Mouse (Mus musculus): Measurements from ENCODE around the gene Trabd. TPM values are rescaled to one million over a fixed set of nuclear protein-coding genes. Genes with fewer than 3 reads are reported as not detected.

The Trabd gene
- total RNA-seq, 2 experiments from 2014 or later: 44.2 to 45.5 TPM

GRCm38 (mm10) chr15:89075478-89076147, 689 bp downstream of the Trabd start:
- intact Hi-C loops (cut with DNase I): loop anchor here (5.0 kb wide), 3 partner anchors 122 to 253 kb away; partner anchors contain the start of genes Dennd6b and Ppp6r2

DNA sequence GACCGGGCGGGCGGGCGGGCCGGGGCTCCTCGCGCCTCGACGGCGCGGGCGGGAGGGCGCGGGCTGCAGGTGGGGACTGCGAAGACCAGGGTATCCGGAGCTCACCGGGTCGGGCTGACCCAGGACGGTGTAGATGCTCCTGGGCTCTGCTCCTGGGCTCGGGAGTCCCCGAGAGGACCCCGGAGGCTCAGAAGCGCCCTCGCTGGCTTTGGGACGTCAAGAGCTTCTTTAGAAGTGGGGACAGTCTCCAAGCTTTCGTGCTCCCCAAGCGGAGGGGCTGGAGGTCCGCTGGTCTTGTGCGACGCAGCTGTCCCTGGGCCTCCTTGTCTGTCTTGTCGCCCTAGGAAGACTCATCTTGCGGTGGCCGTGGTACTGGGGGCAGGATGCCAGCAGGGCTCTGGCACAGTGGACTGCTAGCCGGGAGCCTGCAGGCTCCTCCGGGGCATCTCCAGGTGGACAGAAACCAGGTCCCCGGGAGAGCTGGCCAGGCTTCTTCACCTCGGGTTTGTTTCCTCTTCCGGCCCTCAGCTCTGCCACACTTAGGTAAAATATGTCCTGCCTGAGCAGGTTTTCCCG, 1.3 kb downstream of the Trabd start:
- peak; percentile 20 for DNase-seq (ENCODE audit: low spot score)
- intact Hi-C loops (cut with DNase I): loop anchor here (5.0 kb wide), 3 partner anchors 121 to 254 kb away; partner anchors contain the start of genes Dennd6b and Ppp6r2

More at GRCm38 (mm10) chr15:89075478-89076147, 689 bp downstream of the Trabd start:
- DNase-seq (ENCODE audit: low spot score): peak; percentile 79

- intact Hi-C loops (cut with DNase I): loop anchor here (5.0 kb wide), 3 partner anchors 119 to 256 kb away; partner anchors contain the start of genes Dennd6b and Ppp6r2
- no peak for DNase-seq (ENCODE audit: low spot score)
Observed at GRCm38 (mm10) chr15:89078208-89078836, 3.4 kb downstream of the Trabd start.

- intact Hi-C loops (cut with DNase I): no loop called here
Observed at GRCm38 (mm10) chr15:89083906-89084305, 9.0 kb downstream of the Trabd start.

GRCm38 (mm10) chr15:89084826-89085225, 9.9 kb downstream of the Trabd start:
- intact Hi-C loops (cut with DNase I): no loop called here
- no peak for DNase-seq (ENCODE audit: low spot score)

More at GRCm38 (mm10) chr15:89083906-89084305, 9.0 kb downstream of the Trabd start:
- DNase-seq (ENCODE audit: low spot score): no peak

DNA sequence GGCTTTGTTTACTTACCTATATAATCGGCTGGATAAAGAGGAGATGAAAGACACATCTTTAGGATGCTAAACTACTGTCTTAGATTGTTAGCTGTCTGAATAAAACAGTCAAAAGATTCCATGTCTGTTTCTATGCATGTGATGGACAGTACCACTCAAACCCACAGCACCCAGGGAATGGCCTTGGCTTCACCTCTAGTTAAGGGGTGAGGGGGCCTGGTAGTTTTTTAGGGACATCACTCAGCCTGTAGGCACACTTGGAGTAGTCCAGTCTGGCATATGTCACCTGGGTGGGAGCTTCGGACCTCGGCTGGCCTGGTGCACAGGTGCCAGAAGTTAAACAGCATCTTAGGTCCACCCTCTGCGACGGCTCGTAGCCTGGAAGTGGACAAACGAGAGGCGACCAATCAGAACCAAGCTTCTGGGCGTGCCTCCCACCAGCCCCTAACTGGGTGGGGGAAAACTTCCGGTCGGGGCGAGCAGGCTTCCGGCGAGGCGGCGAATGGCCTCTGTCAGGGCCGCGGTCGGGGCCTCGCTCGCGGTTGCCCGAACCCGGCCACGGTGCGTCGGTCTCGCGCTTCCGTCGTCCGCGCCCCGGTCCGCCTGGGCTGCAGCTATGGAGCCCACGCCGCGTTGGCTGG, 13.8 kb downstream of the Trabd start, which contains the start of gene Selenoo:
Gene Selenoo, plus strand, starts transcription at position 478 of the 641 bp plus-strand sequence.
- intact Hi-C loops (cut with DNase I): no loop called here
- DNase-seq (ENCODE audit: low spot score): peak; percentile 86

DNA sequence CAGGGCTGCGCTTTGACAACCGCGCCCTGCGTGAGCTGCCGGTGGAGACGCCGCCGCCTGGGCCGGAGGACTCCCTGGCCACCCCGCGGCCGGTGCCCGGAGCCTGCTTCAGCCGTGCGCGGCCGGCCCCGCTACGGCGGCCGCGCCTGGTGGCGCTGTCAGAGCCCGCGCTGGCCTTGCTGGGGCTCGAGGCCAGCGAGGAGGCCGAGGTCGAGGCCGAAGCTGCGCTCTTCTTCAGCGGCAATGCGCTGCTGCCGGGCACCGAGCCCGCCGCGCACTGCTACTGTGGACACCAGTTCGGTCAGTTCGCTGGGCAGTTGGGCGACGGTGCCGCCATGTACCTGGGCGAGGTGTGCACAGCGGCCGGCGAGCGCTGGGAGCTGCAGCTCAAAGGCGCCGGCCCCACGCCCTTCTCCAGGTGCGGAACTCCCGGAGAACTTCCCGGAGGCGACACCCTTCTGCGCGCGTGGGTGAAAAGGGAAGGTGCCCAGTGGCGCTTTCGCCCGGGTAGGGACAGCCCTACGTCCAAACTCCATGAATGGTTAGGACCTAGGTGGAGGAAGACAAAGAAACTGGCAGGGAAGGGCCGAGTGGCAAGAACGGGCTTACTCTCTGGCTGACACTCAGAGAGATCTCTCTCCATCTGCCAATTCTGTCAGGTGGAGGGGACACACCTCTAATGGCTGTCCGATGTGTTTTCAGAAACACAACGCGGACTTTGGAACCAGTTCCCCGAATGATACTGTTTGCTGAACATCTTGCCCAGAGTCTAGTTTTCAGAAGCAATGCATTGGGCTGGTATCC, 14.5 kb downstream of the Trabd start:
- intact Hi-C loops (cut with DNase I): no loop called here
- no peak for DNase-seq (ENCODE audit: low spot score)

- intact Hi-C loops (cut with DNase I): no loop called here
Observed at GRCm38 (mm10) chr15:89090662-89091061, 15.7 kb downstream of the Trabd start.

GRCm38 (mm10) chr15:89092181-89092580, 17.3 kb downstream of the Trabd start:
- intact Hi-C loops (cut with DNase I): no loop called here
- DNase-seq (ENCODE audit: low spot score): no peak

More at GRCm38 (mm10) chr15:89090662-89091061, 15.7 kb downstream of the Trabd start:
- no peak for DNase-seq (ENCODE audit: low spot score)

- DNase-seq (ENCODE audit: low spot score): no peak
- intact Hi-C loops (cut with DNase I): no loop called here
Observed at GRCm38 (mm10) chr15:89097450-89097849, 22.5 kb downstream of the Trabd start.

DNA sequence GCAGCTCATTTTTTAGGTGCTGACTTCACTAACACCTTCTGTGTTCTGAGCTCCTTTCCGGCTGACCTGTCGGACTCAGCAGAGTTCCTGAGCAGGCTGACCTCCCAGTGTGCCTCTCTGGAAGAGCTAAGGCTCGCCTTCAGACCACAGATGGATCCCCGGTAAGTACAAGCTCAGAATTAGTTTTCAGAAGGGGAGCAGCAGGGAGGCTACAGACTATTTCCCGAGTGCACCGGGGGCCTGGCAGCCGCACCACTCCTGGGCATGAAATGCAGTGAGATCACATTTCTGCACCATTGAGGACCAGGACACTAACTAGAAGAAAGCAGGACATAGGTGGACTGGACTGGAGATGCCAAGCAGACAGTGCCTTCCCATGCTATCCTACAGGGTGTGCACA, 23.7 kb downstream of the Trabd start:
- intact Hi-C loops (cut with DNase I): no loop called here
- DNase-seq (ENCODE audit: low spot score): no peak

- no peak for DNase-seq (ENCODE audit: low spot score)
- intact Hi-C loops (cut with DNase I): no loop called here
Observed at GRCm38 (mm10) chr15:89100823-89101222, 25.9 kb downstream of the Trabd start.

DNA sequence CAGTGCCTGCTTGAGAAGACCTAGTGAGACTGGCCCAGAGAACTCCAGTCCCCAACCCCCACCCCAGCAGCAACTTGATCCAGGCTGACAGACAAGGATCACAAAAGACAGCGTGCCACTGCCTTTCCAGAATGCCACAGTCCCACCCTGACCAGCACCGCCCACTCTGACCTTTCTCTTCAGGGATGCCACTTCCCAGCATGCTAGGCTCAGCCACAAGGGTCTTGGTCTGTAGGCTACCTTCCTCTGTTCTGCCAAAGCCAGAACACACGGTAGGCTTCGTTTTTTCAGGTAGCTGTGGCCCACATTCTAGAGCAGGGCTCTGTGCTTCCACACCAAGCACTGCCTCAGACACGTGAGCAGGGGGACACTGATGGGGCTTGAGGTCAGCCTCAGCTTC, 27.7 kb downstream of the Trabd start:
- DNase-seq (ENCODE audit: low spot score): no peak
- intact Hi-C loops (cut with DNase I): no loop called here

DNA sequence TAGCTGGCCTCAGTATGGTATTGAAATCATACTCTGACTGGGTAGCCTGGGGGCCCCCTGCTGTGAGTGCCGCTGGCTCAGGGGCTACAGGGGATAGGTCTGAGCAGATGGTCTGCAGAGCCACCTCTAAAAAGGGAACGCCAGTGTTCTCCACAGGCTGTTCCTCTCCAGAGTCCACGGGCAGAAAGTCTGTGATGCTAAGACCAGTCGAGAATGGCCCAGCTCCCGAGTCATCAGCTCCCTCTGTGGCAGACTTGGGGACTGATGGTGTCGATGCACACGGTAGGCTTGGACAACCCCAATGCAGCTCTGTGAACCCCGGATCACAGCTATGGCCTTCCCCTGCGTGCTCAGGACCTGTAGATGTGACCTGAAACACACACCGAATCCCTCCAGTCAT, 29.0 kb downstream of the Trabd start:
- no peak for DNase-seq (ENCODE audit: low spot score)
- intact Hi-C loops (cut with DNase I): no loop called here

- intact Hi-C loops (cut with DNase I): no loop called here
- no peak for DNase-seq (ENCODE audit: low spot score)
Observed at GRCm38 (mm10) chr15:89104425-89104824, 29.5 kb downstream of the Trabd start.

DNA sequence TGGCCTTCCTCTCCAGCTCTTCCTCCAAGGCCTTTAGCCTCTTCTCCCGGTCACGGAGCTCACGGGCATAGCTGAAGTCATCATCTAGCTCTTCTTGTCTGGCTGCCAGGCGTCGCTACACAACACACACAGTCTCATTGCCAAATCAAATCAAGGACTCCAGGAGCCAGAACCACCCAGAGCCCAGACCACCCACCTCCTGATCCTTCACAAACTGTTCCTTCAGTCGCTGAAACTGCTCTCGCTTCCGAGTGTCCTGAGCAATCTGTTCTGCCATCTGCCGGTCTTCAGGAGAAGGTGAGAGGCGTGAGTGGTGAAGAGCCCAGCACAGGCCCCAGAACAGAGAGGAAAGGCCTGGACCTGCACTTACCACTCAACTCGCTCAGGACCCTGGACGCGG, 31.1 kb downstream of the Trabd start:
- DNase-seq (ENCODE audit: low spot score): no peak
- intact Hi-C loops (cut with DNase I): no loop called here

DNA sequence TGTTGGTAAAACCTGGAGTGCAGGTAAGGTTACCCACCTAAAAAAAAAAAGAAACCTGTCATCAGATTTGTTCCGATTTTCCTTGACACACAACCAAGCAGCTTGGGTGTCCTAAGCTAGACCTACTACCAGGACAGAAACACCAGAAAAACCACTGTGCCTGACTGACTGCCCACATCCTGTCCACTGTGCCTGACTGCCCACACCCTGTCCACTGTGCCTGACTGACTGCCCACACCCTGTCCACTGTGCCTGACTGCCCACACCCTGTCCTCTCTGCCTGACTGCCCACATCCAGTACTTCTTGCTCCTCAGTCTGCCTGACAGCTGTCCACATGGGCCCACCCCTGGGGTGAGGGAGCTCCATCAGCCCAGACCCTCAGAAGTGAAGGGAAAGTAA, 32.1 kb downstream of the Trabd start:
- no peak for DNase-seq (ENCODE audit: low spot score)
- intact Hi-C loops (cut with DNase I): no loop called here

- intact Hi-C loops (cut with DNase I): no loop called here
- DNase-seq (ENCODE audit: low spot score): no peak
Observed at GRCm38 (mm10) chr15:89110147-89110546, 35.2 kb downstream of the Trabd start.

DNA sequence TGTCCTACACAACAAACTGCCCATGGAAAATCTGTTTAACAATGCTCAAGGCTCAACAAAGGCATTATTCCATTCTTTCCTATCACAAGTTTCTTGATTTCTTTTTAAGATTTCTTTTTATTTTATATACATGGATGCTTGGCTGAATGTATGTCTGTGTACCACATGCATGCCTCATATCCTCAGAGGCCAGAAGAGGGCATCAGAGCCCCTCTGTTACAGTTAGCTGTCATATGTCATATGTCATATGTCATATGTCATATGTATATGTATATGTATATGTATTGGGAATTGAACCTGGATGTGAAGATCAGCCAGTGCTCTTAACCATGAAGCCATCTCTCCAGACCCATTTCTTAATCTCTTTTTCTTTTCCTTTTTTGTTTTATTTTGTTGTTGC, 43.1 kb downstream of the Trabd start:
- no peak for DNase-seq (ENCODE audit: low spot score)
- intact Hi-C loops (cut with DNase I): no loop called here
